ENCODE assay signal across 14 mouse cellular contexts in genomic region chr8:122554786-122555185, GRCm38 (mm10). TPM values are rescaled to one million over a fixed set of nuclear protein-coding genes. Genes with fewer than 3 reads are reported as not detected.
DNase-seq lines count a peak whose midpoint lies in the region; ATAC-seq and TF ChIP-seq lines count a peak whose summit lies in the region.
"Had no signal": no experiment of that assay in that cellular context is flagged by ENCODE, and none has a peak within 500 bp of the region (broad histone marks: within the 10 kb centered on the region; RNA-seq: fewer than 3 reads in every experiment).

No protein-coding gene starts in this region.

- H3K4me2 ChIP-seq in heart, embryonic 12.5 days, result no peak overlapping the region
- H3K4me2 ChIP-seq: midbrain, embryonic 11.5 days had no signal

- no peak for TF ChIP-seq POLR2A in brain, embryonic 14.5 days (IDR thresholded peaks at IDR 0.05; ENCODE audit: borderline replicate concordance, extremely low read depth, insufficient read depth, insufficient read length, poor library complexity, severe bottlenecking)
- no peak for TF ChIP-seq POLR2A in kidney, adult 2 months (IDR thresholded peaks at IDR 0.05; ENCODE audit: low read depth, low read length)

- no peak overlapping the region for H3K27ac ChIP-seq in heart, embryonic 12.5 days (ENCODE audit: poor library complexity, severe bottlenecking)
- peak overlapping the region; percentile 99 for H3K27ac ChIP-seq in macrophage
- H3K27ac ChIP-seq in kidney, adult 2 months (ENCODE audit: insufficient read depth, low read depth, low read length), result no peak overlapping the region
- H3K27ac ChIP-seq: gastrocnemius, adult 2 months had no signal

- no peak overlapping the region for H3K9ac ChIP-seq in heart, embryonic 12.5 days

- ATAC-seq in heart, embryonic 12.5 days (ENCODE audit: insufficient number of reproducible peaks, low FRiP score), result no peak
- ATAC-seq in activated CD4-positive, CD25-positive, alpha-beta regulatory T cell, adult 4 months, result no peak
- ATAC-seq: intestine, embryonic 16.5 days had no signal

- peak; percentile 86 for DNase-seq in heart, adult 11 months
- peak; percentile 70 for DNase-seq in brain, embryonic 14.5 days (ENCODE audit: low read depth)
- peak; percentile 53 to 60 for DNase-seq in cerebellum, postnatal 36 days
- no peak for DNase-seq in kidney, adult 2 months
- DNase-seq in kidney, adult 8-10 months, result no peak
- DNase-seq: gastrocnemius, adult 2 months; heart, postnatal 14 days; lung, adult 18-20 months; thymus, postnatal 14 days had no signal

- no peaks in the 10 kb centered on the region for H3K27me3 ChIP-seq in heart, embryonic 12.5 days (replicated peaks)
- H3K27me3 ChIP-seq in kidney, adult 2 months (replicated peaks; ENCODE audit: control insufficient read depth, insufficient read depth, low read length), result no peaks in the 10 kb centered on the region

- no peak overlapping the region for H3K4me3 ChIP-seq in heart, embryonic 12.5 days
- H3K4me3 ChIP-seq in macrophage (ENCODE audit: inconsistent target), result no peak overlapping the region
- no peak overlapping the region for H3K4me3 ChIP-seq in kidney, adult 2 months (ENCODE audit: insufficient read depth, low read depth, low read length)
- H3K4me3 ChIP-seq: gastrocnemius, adult 2 months had no signal

- WGBS in heart, embryonic 12.5 days, result 78% methylated on average over 6 of the region's 6 CpGs
- 84% methylated on average over 6 of the region's 6 CpGs for WGBS in macrophage (ENCODE audit: missing documents)
- 76% methylated on average over 6 of the region's 6 CpGs for WGBS in kidney, adult 2 months

- H3K36me3 ChIP-seq in heart, embryonic 12.5 days, result no peaks in the 10 kb centered on the region
- H3K36me3 ChIP-seq in macrophage (ENCODE audit: inconsistent target), result no peaks in the 10 kb centered on the region
- no peaks in the 10 kb centered on the region for H3K36me3 ChIP-seq in kidney, adult 2 months (ENCODE audit: control insufficient read depth, insufficient read depth, low read length)

- peaks cover 36% of the 10 kb centered on the region for H3K4me1 ChIP-seq in heart, embryonic 12.5 days (replicated peaks)
- H3K4me1 ChIP-seq in kidney, adult 2 months (ENCODE audit: control insufficient read depth, insufficient read depth, low read length), result peaks cover 3% of the 10 kb centered on the region; the same call in 1 of the 2 replicates

- H3K79me2 ChIP-seq in macrophage (ENCODE audit: inconsistent target), result peaks cover 8% of the 10 kb centered on the region

- no peaks in the 10 kb centered on the region for H3K9me3 ChIP-seq in heart, embryonic 12.5 days (replicated peaks)

- no peak for TF ChIP-seq CTCF in brain, embryonic 14.5 days (IDR thresholded peaks at IDR 0.05; ENCODE audit: borderline replicate concordance, extremely low read depth, insufficient read depth, insufficient read length)
- TF ChIP-seq CTCF in kidney, adult 2 months (conservative IDR thresholded peaks at IDR 0.05; ENCODE audit: insufficient read depth, insufficient read length, low read depth, low read length), result no peak

RNA-seq across cellular contexts. Expression of gene Piezo1, which starts 3.7 kb away (rescaled TPM):
- polyA plus RNA-seq in heart, embryonic 12.5 days (2016; fragmentation: Nextera tagmentation; extraction: Ambion mirVana), result 25.5 and 27.8 TPM in 2 replicates
- 12.8 and 13.4 TPM in 2 replicates for polyA plus RNA-seq in brain, embryonic 14.5 days (2012; rRNA removed)
- total RNA-seq in macrophage (2018; cell fraction: chromatin; rRNA removed), result 1,000 to 10,000 TPM in 3 of 26 experiments, 100 to 1,000 TPM in 22, 10 to 100 TPM in 1; 87.6 to 1,687 (median 236) TPM
- total RNA-seq in macrophage (2018; cell fraction: cytosol; rRNA removed), result 100 to 1,000 TPM in 1 of 26 experiments, 10 to 100 TPM in 25; 40.5 to 139 (median 66.7) TPM
- 100 to 1,000 TPM; 100 to 685 (median 171) TPM for total RNA-seq in macrophage (2018; cell fraction: nucleus; rRNA removed)
- polyA plus RNA-seq in macrophage (2018), result 43.2 to 134 TPM (median 57.2 TPM) in 3 replicates
- 102 and 121 TPM in 2 replicates for polyA plus RNA-seq in kidney, adult 2 months (2012; rRNA removed)
- 10 to 100 TPM; 11.8 to 22.2 TPM for polyA plus RNA-seq in activated CD4-positive, CD25-positive, alpha-beta regulatory T cell, adult 4 months (2017; shearing (Covaris generic))

RNA-seq across cellular contexts. Expression of gene Cdt1, which starts 13.0 kb away (rescaled TPM):
- 36.9 and 38.9 TPM in 2 replicates for polyA plus RNA-seq in heart, embryonic 12.5 days (2016; fragmentation: Nextera tagmentation; extraction: Ambion mirVana)
- 21.3 and 31.8 TPM in 2 replicates for polyA plus RNA-seq in brain, embryonic 14.5 days (2012; rRNA removed)
- 10 to 100 TPM in 24 of 26 experiments, 1 to 10 TPM in 2; 5.9 to 60.1 (median 21.2) TPM for total RNA-seq in macrophage (2018; cell fraction: chromatin; rRNA removed)
- total RNA-seq in macrophage (2018; cell fraction: cytosol; rRNA removed), result 10 to 100 TPM; 14.4 to 42.5 (median 21.0) TPM
- total RNA-seq in macrophage (2018; cell fraction: nucleus; rRNA removed), result 10 to 100 TPM; 11.5 to 96.2 (median 21.4) TPM
- polyA plus RNA-seq in macrophage (2018), result 11.1 to 84.7 TPM (median 15.5 TPM) in 3 replicates
- polyA plus RNA-seq in kidney, adult 2 months (2012; rRNA removed), result 7.1 and 8.6 TPM in 2 replicates
- polyA plus RNA-seq in activated CD4-positive, CD25-positive, alpha-beta regulatory T cell, adult 4 months (2017; shearing (Covaris generic)), result 10 to 100 TPM; 10.4 to 13.0 TPM

RNA-seq across cellular contexts. Expression of gene Aprt, which starts 21.9 kb away (rescaled TPM):
- 209 and 232 TPM in 2 replicates for polyA plus RNA-seq in heart, embryonic 12.5 days (2016; fragmentation: Nextera tagmentation; extraction: Ambion mirVana)
- 103 and 126 TPM in 2 replicates for polyA plus RNA-seq in brain, embryonic 14.5 days (2012; rRNA removed)
- 10 to 100 TPM; 16.7 to 82.3 (median 52.8) TPM for total RNA-seq in macrophage (2018; cell fraction: chromatin; rRNA removed)
- 100 to 1,000 TPM; 122 to 199 (median 155) TPM for total RNA-seq in macrophage (2018; cell fraction: cytosol; rRNA removed)
- total RNA-seq in macrophage (2018; cell fraction: nucleus; rRNA removed), result 100 to 1,000 TPM in 4 of 26 experiments, 10 to 100 TPM in 22; 46.0 to 149 (median 72.7) TPM
- polyA plus RNA-seq in macrophage (2018), result 89.7 to 305 TPM (median 145 TPM) in 3 replicates
- polyA plus RNA-seq in kidney, adult 2 months (2012; rRNA removed), result 177 and 190 TPM in 2 replicates
- polyA plus RNA-seq in activated CD4-positive, CD25-positive, alpha-beta regulatory T cell, adult 4 months (2017; shearing (Covaris generic)), result 100 to 1,000 TPM; 168 to 203 TPM

RNA-seq across cellular contexts. Expression of gene Galns, which starts 56.5 kb away (rescaled TPM):
- polyA plus RNA-seq in heart, embryonic 12.5 days (2016; fragmentation: Nextera tagmentation; extraction: Ambion mirVana), result 12.7 and 13.5 TPM in 2 replicates
- polyA plus RNA-seq in brain, embryonic 14.5 days (2012; rRNA removed), result 5.9 and 8.2 TPM in 2 replicates
- total RNA-seq in macrophage (2018; cell fraction: chromatin; rRNA removed), result 10 to 100 TPM; 10.3 to 60.8 (median 33.9) TPM
- total RNA-seq in macrophage (2018; cell fraction: cytosol; rRNA removed), result 100 to 1,000 TPM in 8 of 26 experiments, 10 to 100 TPM in 18; 70.1 to 132 (median 87.3) TPM
- total RNA-seq in macrophage (2018; cell fraction: nucleus; rRNA removed), result 100 to 1,000 TPM in 6 of 26 experiments, 10 to 100 TPM in 20; 33.0 to 130 (median 90.1) TPM
- polyA plus RNA-seq in macrophage (2018), result 70.7 to 140 TPM (median 99.8 TPM) in 3 replicates
- 36.2 and 44.5 TPM in 2 replicates for polyA plus RNA-seq in kidney, adult 2 months (2012; rRNA removed)
- polyA plus RNA-seq in activated CD4-positive, CD25-positive, alpha-beta regulatory T cell, adult 4 months (2017; shearing (Covaris generic)), result 10 to 100 TPM in 1 of 2 experiments, 1 to 10 TPM in 1; 9.8 to 10.5 TPM

RNA-seq across cellular contexts. Expression of gene Trappc2l, which starts 56.7 kb away (rescaled TPM):
- 45.1 and 45.8 TPM in 2 replicates for polyA plus RNA-seq in heart, embryonic 12.5 days (2016; fragmentation: Nextera tagmentation; extraction: Ambion mirVana)
- 132 and 142 TPM in 2 replicates for polyA plus RNA-seq in brain, embryonic 14.5 days (2012; rRNA removed)
- 100 to 1,000 TPM in 1 of 26 experiments, 10 to 100 TPM in 24, 1 to 10 TPM in 1; 9.3 to 112 (median 48.1) TPM for total RNA-seq in macrophage (2018; cell fraction: chromatin; rRNA removed)
- 10 to 100 TPM; 46.6 to 71.7 (median 62.5) TPM for total RNA-seq in macrophage (2018; cell fraction: cytosol; rRNA removed)
- total RNA-seq in macrophage (2018; cell fraction: nucleus; rRNA removed), result 10 to 100 TPM; 19.8 to 65.7 (median 38.5) TPM
- polyA plus RNA-seq in macrophage (2018), result 54.4 to 79.3 TPM (median 76.9 TPM) in 3 replicates
- 258 and 302 TPM in 2 replicates for polyA plus RNA-seq in kidney, adult 2 months (2012; rRNA removed)
- polyA plus RNA-seq in activated CD4-positive, CD25-positive, alpha-beta regulatory T cell, adult 4 months (2017; shearing (Covaris generic)), result 10 to 100 TPM; 46.3 to 78.4 TPM

Comparison
In these comparisons a context has a peak if more than half of its experiments do, and no peak if none do; other contexts are left out.
1. DNase-seq: peak in heart, adult 11 months (single experiment), brain, embryonic 14.5 days (single experiment) and cerebellum, postnatal 36 days (2 of 2); none in kidney, adult 2 months (single experiment) and kidney, adult 8-10 months (0 of 2).